Mouse (Mus musculus) c-Kit-positive CD71-positive TER-119-positive erythroid progenitor cells, embryonic 14.5 days (primary cell): ENCODE data around the gene Lpin2.

Experiments
- DNase-seq: peaks from one replicate; pipeline ENCODE4 v3.0.0-alpha.2; 2013; ENCODE audit warnings: low spot score

Gene Lpin2

DNA sequence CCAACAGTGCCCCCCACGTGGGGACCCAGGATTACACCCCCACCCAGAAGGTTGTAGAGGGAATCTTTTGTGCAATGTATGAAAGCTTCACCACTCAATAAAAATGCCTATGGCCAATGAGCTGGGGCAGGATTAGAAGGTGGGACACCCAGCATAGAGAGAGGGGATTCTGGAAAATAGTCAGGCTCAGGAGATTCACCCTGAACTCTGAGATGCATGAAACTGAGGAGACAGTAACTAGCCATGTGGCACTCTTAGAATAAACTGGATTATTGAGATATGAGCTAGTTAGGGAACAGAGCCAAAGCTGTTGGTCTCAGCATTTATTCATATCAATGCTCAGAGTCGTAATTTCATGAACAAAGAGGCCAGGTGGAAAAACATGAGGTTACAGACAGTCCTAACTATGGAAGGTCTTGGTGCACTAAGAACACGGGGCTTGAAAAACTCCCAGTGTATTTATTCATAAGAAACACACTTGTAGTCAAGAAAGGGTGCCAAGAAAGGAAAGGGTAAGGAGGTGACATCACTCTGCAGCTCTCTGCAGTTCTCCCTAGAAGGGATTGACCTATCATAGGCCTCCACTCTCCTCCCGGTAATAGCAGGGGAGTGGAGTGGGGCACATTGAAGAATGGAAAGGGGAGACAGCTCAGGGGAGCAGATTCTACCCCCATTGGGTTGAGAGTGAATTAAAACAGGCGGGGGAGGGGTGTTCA lies 83.1 kb downstream of the Lpin2 start:
- no peak for DNase-seq

DNA sequence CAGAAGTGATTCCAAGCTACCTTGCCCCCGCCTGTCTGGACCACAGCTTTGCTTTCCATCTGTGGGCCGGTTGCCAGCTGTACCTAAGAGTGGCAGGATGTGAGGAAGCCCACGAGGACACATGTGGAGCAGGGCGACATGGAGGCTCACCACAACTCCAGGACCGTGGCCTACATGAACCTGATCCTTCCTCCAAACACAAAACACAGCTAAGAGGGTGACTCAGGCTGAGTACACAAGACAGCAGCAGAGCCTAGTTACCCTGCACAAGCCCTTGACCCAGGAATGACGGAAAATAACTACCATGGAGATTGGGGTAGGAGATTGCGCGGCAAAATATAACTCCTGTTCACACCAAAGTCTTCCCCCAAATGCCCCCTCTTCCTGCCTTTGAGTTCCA lies 85.0 kb downstream of the Lpin2 start:
- no peak for DNase-seq

DNA sequence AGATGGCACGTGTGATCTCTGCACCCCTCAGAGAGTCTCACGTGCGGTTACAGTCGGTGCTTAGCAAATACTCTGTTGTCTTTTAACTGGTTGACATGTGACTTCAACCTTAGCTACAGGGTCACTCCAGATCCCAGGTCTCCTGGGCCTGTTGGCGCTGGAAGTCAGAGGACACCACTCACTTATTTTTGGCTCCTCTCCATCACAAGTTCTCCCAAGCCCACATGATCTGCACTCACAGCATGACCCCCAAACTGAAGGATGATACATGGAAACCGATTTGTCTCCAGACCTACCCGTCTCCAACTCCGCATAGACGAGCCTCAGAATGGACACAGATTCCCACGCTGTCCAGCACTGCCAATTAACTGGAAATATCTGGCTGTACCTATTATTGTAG lies 85.8 kb downstream of the Lpin2 start:
- no peak for DNase-seq

DNA sequence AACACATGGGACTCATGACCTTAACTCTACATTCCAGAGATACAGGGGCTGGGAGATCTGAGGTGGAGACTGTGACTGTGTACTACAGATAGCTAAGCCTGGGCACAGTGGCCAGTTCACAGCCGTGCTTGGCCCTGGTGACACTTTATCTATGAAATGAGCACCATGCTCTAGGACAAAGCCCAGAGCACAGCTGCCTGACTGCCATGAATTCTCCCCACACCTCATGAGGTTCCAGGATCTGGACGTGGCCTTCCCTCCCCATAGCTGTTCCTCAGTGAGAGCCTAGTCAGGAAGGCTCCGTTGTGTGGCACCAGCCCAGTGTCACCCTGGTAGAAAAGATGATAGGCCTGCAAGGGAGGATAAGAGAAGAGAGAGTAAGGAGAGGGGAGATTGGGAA lies 86.2 kb downstream of the Lpin2 start:
- peak; percentile 80 for DNase-seq

DNA sequence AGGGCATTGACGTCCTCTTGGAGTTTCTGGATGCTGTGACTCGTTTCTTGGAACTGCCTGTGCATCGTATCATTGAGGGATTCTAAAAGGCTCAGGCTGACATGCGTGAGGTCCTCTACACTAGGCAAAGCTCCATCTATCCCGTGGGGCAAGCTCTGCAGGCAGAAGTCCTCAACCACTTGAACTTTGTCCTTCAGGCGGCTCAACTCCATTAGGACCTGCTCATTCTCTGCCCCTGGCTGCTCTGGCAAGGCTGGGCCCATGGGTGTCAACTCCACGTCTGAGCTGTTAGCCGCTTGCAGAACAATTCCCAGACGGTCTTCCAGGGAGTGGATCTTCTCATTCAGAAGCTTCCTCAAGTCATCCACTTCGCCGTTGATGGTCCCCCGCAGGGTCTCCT lies 91.5 kb downstream of the Lpin2 start:
- no peak for DNase-seq

DNA sequence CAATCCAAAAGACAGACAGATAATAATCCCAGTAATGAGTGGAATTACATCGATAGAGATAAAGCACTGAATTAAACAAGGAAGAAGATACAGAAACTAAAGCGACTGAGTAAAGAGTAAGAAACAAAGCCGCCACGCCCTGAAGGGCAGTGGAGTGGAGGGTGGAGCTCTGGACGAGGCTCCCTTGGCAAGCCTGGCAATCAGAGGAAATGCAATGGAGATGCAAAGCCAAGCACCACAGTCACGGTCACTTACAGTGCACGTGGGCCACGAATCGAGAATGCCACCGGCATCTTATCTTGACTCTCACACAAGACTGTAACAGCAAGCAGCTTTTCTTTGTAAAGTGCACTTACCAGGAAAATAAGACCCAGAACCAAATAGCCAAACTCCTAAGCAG lies 94.4 kb downstream of the Lpin2 start:
- no peak for DNase-seq

DNA sequence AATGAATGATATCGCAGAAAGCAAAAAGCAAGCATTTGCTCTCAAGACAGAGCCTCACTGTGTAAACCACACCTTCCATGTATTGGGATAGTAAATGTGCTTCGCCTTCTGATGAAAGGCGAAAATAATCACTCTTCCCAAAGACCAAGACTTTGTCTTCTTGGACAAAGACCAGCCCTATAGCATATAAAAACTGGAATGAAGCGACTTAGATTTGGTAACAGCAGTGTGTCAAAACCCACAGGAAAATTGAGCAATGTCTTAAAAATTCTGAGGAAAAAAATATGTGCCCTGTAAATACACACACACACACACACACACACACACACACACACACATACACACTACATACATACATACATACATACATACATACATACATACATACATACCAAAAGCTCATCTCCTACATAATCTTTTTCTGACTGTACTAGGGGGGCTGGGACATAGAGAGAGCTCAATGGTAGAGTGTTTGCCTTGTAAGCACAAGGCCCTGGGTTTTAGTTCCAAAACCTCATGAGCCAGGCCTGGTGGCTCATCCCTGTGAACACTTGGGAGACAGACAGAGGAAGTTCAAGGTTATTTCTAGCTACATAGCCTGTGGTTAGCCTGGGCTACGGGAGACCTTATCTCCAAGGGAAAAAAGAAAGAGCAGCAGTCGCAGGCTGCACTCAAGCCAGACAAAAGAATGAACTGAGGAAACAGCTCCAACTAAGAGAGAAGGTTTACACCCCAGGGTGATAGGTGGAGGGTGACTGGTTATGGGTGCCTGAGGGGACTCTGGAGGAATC lies 95.5 kb downstream of the Lpin2 start:
- no peak for DNase-seq

DNA sequence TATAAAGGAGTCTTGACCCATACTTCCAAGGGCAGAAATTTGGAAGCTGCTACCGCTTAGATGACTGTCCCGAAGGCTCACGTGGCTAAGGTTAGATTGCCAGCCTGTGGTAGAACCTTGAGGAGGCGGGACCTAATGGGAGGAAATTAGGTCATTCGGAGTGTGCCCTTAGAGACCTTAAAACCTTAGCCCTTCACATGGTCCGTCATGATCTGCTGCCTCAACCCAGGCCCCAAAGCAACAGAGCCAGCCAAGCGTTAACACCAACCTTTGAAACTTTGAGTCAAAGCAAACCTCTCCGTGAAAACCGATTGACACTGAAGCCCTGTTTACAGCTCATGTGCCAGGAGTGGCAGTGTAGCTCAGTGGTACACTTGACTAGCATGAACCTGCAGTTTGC lies 100.4 kb downstream of the Lpin2 start:
- DNase-seq = no peak

DNA sequence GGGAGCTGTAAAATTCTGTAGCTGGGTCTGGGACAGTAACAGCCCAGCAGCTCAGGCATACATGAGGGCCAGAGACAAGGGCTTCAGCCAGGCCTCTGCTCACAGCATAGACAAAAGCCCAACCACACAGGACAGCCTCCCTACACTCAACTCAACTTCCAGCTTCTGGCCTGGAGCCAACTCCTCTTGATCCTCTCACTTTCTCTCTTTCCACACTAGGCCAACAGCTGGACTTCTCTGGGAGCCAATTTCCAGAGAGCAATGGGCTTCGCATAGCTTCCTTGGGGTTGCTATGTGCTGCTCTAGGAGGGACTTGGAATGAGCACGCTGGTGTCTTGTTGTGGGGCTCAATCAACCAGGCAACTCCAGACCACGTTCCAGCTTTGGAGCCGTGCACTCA lies 100.9 kb downstream of the Lpin2 start:
- DNase-seq = no peak

DNA sequence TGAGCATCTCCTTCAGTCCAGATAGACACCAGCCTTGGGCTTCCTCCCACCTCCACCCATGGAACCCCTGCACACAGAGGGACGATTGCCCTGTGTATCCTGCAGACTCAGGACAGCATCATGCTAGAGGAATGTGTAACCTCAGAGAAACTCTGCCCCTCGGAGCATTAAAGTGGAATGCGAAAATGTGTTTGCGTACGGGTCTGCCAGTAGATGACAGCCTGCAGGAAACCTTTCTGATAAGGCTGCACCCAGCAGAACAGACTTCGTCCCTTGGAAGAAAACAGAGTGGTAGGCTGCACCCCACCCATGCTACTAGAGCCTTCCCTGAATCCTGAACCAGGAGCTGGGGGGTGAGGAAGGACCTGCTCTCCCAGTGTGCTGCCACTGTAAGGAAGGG lies 102.5 kb downstream of the Lpin2 start:
- no peak for DNase-seq

DNA sequence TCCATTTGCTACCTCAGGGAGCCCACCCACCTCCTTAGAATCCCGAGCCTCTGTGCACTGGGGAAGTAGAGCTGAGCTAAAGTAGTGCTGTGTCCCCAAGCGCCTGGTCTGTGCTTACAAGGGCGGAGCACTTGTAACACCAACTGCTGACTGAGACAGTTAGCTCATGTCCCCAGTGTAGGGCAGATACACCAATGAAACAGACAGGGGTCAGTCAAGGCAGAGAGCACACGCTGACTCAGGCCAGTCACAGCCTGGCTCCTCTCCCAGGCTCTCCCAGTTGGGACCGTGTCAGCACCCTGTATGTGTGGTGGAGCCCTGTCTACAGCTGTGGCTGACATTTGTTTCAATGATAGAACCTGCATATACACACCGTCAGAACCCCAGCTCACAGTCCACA lies 103.6 kb downstream of the Lpin2 start:
- no peak for DNase-seq

DNA sequence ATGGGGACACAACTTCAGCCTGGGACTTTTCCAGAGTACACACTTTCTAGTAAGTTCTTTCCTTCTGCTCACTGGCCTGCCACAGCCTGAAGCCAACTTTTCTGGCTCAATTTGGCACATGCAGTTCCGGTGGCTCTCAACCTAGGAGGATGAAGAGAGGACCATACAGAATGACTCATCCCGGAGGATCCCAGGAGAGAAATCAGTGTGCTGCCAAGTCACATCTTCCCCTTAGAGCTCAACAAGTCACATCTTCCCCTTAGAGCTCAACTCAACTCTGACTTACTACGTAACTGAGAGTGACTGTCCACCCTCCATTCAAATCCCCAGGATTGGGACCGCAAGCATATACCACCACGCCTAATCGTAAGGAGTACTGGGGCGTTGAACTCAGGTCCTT lies 105.2 kb downstream of the Lpin2 start:
- no peak for DNase-seq

DNA sequence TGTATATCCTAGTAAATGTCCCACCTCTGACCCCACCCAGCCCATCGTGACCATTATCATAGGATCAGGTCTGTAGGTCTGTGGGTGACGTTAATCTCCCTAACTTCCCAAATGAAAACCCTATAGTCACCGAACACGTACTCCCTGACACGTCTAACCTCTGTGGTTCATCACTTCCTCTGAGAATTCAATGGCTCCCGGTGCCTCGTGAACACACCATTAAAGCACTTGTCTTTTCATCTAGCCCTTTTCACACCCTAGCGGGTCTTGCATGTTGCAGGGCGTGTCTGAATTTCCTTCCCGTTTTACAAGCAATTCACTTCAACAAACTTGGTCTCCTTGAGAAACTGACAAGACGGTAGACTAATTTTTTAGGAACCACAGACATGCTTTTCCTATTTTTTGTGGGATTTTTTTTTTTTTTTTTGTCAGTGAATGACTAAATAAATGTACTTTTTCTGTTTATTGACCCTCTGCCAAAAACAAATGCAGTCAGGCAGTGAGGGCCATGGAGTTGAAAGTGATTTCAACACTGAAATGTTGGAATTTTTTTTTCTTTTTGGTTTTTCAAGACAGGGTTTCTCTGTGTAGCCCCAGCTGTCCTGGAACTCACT lies 105.9 kb downstream of the Lpin2 start:
- no peak for DNase-seq

DNA sequence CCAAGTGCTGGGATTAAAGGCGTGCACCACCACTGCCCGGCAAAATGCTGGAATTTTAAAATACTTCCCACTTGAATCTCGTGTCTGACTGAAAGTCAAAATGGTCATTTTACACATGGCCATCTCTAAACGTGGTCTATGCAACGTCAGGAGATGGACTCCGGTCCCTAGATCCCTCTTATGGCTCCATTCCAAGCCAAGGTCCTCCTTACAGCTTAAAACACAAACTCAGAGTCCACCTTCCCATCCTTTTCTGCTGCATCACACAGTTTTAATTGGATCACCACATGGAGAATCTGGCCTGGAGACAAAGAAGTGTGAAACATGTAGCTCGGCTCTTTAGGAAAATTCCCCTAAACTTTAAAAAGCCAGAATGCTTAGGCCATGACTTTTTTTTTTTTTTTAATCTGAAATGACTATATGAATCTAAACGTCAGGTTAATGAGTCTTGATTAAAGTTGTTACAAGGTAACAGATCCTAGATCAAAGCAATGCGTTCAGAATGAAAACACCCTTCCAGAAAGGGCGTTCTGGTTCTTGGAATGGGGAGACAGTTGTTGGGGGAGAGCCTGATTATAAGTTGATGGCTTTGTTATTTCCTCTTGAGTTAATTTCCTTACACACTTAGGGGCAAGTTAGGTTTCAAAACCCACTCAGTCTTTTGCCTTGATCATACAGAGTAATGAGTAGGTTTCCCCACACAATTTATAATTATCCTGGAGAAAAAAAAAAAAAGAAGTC lies 106.6 kb downstream of the Lpin2 start:
- DNase-seq = peak; percentile 73

DNA sequence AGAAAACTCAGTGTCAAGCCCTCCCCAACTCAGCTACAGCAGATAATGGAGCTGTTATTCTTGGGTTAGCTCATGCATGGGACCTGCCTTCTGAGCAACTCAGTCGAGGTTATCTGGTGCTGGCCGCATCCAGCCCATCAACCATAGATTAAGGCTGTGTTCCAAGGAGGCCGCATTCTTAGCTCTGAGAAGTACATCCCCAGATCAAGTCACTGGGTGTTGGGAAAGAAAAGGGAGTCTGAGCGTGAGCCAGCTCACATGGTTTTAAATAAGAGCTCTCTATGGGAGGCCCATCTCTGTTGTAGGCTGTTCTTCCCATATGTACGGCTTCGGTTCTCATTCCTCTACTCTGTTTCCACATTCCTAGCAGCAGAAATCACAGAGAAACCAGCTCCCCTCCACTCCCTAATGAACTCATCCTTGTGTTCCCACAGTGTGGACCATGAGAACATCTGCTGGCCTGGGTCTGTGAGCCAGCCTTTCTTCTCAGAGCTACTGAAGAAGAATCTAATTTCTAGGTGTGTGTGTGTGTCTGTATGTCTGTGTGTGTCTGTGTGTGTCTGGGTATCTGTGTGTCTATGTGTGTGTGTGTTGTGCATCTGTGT lies 107.3 kb downstream of the Lpin2 start:
- peak; percentile 73 for DNase-seq

DNA sequence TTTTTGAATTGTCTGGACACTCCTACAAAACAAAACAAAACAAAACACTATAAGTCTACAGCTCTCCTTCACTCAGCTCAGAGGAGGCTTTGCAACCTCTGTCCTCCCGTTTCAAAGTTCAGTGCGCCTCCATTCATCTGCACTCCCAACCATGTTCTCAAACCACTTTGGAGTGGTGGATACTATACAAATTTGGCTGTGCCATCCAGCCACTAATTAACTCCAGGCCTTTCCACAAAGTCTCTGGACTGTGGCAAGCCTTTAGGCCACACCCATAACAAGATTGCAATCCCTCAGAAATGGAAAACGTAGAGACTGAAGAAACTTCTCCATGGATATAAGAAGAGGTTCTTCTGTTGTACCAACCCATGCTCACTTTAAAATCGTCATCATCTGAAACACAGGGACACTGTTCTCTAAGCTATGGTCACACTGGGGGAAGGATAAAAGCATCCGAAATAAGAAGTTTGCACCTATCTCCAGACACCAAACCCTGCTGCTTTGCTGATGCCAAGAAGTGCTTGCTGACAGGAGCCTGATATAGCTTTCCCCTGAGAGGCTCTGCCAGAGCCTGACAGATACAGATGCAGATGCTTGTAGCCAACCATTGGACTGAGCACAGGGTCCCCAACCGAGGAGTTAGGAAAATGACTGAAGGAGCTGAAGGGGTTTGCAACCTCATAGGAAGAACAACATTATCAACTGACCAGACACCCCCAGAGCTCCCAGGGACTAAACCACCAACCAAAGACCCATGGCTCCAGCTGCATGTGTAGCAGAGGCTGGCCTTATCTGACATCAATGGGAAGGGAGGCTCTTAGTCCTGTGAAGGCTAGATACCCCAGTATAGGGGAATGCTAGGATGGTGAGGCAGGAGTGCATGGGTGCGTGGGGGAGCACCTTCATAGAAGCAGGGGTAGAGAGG lies 108.4 kb downstream of the Lpin2 start:
- DNase-seq = peak; percentile 77

DNA sequence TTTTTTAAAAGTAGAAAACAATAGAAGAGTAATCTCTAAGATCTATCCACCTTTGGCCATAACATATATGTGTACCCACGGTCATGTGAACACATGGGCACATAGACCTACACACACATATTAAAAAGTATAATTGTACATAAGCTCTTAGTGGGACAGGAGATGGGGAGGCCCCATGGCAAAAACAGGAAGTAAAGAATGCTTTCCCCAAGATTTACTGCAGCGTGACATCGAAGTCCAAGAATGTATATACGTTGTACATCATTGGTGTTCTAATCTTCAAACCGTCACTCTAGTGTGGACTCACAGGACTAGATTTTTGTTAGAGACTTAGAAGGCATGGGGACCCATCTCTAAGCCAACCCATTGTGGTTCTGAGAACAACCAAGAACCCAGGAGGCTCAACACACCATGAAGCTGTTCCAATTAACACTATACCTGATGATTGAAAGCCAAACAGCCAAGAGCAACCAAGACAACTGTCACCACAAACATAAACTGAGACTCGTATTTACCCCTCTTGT lies 109.6 kb downstream of the Lpin2 start:
- DNase-seq = no peak

DNA sequence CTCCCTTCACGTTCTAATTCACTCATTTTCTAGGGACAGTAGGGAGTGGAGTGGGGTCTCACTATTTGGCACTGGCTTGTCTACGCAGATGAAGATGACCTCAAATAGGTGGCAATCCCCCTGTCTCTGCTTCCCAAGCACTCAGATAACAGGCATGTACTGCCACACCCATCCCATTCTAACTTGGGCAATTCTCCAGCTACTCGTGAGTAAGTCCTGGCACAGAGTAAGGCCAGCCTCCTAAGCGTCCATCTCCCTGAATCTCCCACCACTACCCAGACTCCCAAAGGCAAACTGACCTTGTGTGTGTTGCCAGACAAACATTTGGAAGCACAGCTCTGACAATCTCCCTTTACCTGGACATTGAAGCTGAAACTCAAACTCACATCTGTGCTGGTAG lies 110.5 kb downstream of the Lpin2 start:
- no peak for DNase-seq

DNA sequence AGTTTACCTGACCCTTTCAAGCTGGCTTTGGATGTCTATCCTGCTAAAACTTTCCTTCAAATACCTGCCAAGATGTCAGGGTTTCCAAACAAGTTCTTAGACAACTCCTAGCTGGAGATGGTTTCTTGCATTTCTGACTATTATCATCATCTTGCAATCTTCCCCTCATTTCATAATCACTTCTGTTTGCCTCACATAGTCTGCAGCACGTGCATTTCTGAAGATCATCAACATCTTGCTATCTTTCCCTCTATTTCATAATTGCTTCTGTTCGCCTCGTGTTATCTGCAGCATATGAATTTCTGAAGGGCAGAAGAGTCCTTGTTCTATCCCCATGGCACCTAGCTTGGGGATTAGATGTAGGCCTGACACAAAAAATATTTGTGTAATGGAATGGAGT lies 112.2 kb downstream of the Lpin2 start:
- no peak for DNase-seq
